Mouse (Mus musculus) stomach, postnatal 0 days (tissue): ENCODE measurements at regions not wholly inside any gene's neighbourhood (a gene's known extent, or its start where the extent isn't known, plus 50 kb on each side); places are given as distances from the start of the nearest gene placed in this dataset. TPM values are rescaled to one million over a fixed set of nuclear protein-coding genes. Genes with fewer than 3 reads are reported as not detected.

ENCODE experiments used
- ATAC-seq: fragments of 200-750 bp; cut with Nextera tagmentation; 2 replicates; pipeline ENCODE4 v1.8.0; 2017; ENCODE audit not compliant: low FRiP score, low TSS enrichment
- DNase-seq: peaks from one replicate; pipeline ENCODE4 v3.0.0-alpha.2; 2016; ENCODE audit warnings: low spot score
- H3K27ac ChIP-seq: fragments of 300-500 bp; sonication (generic); replicated peaks from 2 replicates; pipeline ENCODE4 v1.5.1; 2014; ENCODE audit warnings: mild to moderate bottlenecking, control low read depth
- H3K27me3 ChIP-seq: fragments of 300-500 bp; sonication (generic); 2 replicates; pipeline ENCODE4 v1.6.1; 2014; ENCODE audit warnings: low read length; ENCODE audit not compliant: control insufficient read depth, insufficient read depth
- H3K36me3 ChIP-seq: fragments of 300-500 bp; sonication (generic); 2 replicates; pipeline ENCODE4 v1.6.1; 2014; ENCODE audit warnings: low read length, mixed read lengths; ENCODE audit not compliant: control insufficient read depth, insufficient read depth
- H3K4me1 ChIP-seq: fragments of 300-500 bp; sonication (generic); replicated peaks from 2 replicates; pipeline ENCODE4 v1.6.1; 2014; ENCODE audit warnings: antibody characterized with exemption; ENCODE audit not compliant: control insufficient read depth, insufficient read depth
- H3K4me2 ChIP-seq: fragments of 300-500 bp; sonication (generic); replicated peaks from 2 replicates; pipeline ENCODE4 v1.6.1; 2014; ENCODE audit warnings: low read depth, mild to moderate bottlenecking, control low read depth, moderate library complexity
- H3K4me3 ChIP-seq: fragments of 300-500 bp; sonication (generic); 2 replicates; pipeline ENCODE4 v1.5.1; 2014; ENCODE audit warnings: low read depth, low read length, control low read depth
- H3K9ac ChIP-seq: fragments of 300-500 bp; sonication (generic); 2 replicates; pipeline ENCODE4 v1.6.1; 2014; ENCODE audit warnings: mild to moderate bottlenecking, low read length, control low read depth, mixed read lengths
- H3K9me3 ChIP-seq: fragments of 300-500 bp; sonication (generic); 2 replicates; pipeline ENCODE4 v1.6.1; 2016; ENCODE audit warnings: low read length; ENCODE audit not compliant: control insufficient read depth
- CTCF ChIP-seq: IDR thresholded peaks from 2 replicates; pipeline ENCODE4 v1.5.1; 2016; ENCODE audit warnings: antibody characterized with exemption, low read depth, mild to moderate bottlenecking, moderate library complexity
- EP300 ChIP-seq: optimal IDR thresholded peaks from 2 replicates; pipeline ENCODE3; 2016; ENCODE audit warnings: antibody characterized with exemption
- WGBS: fragments of 180-500 bp; shearing (Covaris S2); extraction: QIAGEN DNeasy Blood & Tissue Kit; methylation state at CpG from one replicate; pipeline ENCODE4 v1.1.7; 2014; 5-methylcytosine and 5-hydroxymethylcytosine counted together
- microRNA-seq: library from miRNA; unstranded; fragments of <30 nt; microRNA quantifications from one replicate; pipeline ENCODE4, GENCODE M21; 2016

DNA sequence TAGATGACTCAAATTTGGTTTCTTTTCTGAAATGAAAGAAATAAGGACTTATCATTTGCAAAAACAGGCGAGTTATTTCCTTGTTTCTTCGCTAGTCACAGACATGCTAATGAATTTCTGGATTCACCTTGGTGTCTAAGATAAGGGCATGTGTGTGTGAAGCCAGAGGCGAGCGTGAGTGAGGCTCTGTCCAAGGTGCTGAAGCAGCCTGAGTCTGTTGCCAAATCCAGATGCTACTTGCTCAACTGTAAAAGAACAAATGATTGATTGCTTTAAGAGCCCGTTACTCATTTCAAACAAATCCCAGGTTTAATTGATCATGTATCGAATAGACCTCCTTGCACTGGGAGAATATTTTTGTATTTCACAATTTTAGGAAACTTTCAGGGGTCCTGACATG is 86.6 kb upstream of the Api5 start:
- Histone ChIP-seq H3K36me3 (no peaks in the 10 kb centered on the region), H3K9me3 (no peaks in the 10 kb centered on the region), H3K4me2 (no peak overlapping the region), H3K9ac (no peak overlapping the region), H3K27me3 (no peaks in the 10 kb centered on the region), H3K27ac (no peak overlapping the region), H3K4me1 (no peaks in the 10 kb centered on the region), H3K4me3 (no peak overlapping the region)
- no peak for ATAC-seq
- no peak for TF ChIP-seq EP300
- peak; percentile 39 for DNase-seq
- WGBS: 13% methylated on average over 6 of the region's 6 CpGs

DNA sequence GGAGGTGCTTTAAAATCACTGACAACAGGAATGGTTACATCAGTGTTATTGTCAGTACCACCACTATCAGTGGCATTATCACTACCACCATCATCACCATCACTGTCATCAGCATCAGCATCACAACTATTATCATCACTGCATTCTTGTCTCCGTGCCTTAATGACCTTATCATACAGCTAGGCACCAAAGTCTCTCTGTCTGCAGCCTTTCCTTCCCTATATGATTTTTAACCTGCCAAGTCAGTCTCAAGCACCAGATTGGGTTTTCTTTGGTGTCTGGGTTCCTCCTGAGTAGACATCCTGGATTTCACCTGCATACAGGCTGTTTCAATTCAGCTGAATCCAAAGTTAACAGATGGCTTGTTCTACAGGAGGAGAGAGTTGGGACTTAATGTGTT is 78.9 kb upstream of the Api5 start:
- H3K27ac ChIP-seq: no peak overlapping the region
- no peak overlapping the region for H3K4me3 ChIP-seq
- TF ChIP-seq CTCF (no peak), EP300 (no peak)
- no peak overlapping the region for H3K9ac ChIP-seq
- DNase-seq: no peak
- ATAC-seq: no peak
- 80% methylated on average over 1 of the region's 1 CpGs for WGBS
- H3K9me3 ChIP-seq: no peaks in the 10 kb centered on the region
- H3K36me3 ChIP-seq: no peaks in the 10 kb centered on the region
- no peaks in the 10 kb centered on the region for H3K4me1 ChIP-seq
- no peaks in the 10 kb centered on the region for H3K27me3 ChIP-seq
- no peak overlapping the region for H3K4me2 ChIP-seq

DNA sequence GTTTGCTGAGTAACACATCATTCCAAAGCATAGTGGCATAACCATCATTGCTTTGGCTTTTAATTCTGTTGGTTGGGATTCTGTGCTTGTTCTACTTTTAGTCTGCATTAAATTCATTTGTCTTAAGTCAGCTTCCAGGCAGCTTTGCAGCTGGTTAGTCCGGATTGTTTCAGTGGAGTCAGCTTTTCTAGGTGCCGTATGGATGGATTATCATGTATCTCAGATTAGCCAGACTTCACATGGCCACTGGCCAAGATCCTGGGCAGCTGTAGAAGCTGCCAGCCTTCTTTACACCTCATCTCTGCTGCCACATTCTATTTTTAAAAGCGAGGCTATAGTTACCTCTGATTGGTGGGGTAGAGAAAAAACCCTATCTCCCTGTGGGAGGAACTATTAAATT is 74.1 kb upstream of the Api5 start:
- TF ChIP-seq EP300 (no peak), CTCF (no peak)
- ATAC-seq: no peak
- 42% methylated on average over 3 of the region's 3 CpGs for WGBS

DNA sequence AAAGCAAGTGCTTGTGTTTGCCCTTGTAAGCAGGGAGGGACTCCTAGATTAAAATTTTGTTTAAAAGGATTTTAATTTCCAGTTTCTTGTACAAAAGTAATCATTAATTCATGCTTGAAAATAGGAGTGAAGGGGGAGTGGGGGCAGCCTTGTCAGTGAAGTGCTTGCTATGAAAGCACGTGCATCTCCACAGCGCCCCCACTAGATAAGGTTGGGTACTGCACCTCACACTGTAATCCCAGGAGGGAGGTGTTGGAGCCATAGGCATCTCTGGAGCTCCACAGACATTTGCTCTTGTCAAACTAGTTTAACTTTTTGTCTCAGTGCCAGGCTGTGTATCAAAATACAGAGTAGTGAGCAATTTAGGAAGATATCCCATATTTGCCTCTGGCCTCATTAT is 62.7 kb upstream of the Api5 start:
- WGBS: 34% methylated on average over 2 of the region's 2 CpGs
- H3K9me3 ChIP-seq: no peaks in the 10 kb centered on the region

More for the DNA sequence above, 74.1 kb upstream of the Api5 start:
- Histone ChIP-seq H3K27ac (no peak overlapping the region), H3K9ac (no peak overlapping the region), H3K27me3 (no peaks in the 10 kb centered on the region), H3K9me3 (no peaks in the 10 kb centered on the region), H3K36me3 (no peaks in the 10 kb centered on the region), H3K4me3 (no peak overlapping the region), H3K4me1 (no peaks in the 10 kb centered on the region), H3K4me2 (no peak overlapping the region)
- no peak for DNase-seq

DNA sequence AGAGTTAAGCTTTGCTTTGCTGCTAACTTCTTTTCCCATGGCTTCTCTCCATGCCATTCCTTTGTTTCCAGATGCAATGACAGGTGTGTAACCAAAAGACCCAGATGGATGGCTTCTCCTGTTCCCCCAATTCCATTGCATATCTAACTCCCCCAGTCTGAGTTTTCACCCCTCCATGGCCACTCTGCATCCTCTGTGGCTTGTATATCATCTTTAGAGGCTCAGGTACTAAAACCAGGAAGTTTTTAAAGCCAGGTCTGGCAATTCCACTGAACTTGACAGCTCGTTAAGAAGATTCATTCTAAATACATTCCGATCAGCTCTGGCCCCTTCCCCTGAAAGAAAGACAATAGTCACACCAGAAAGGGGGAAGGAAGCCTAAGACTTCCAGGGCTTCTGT is 60.6 kb upstream of the Api5 start:
- no peak for TF ChIP-seq EP300
- TF ChIP-seq CTCF: no peak
- Histone ChIP-seq H3K27ac (no peak overlapping the region), H3K36me3 (no peaks in the 10 kb centered on the region), H3K9me3 (no peaks in the 10 kb centered on the region), H3K4me3 (no peak overlapping the region), H3K27me3 (no peaks in the 10 kb centered on the region), H3K4me2 (no peak overlapping the region), H3K4me1 (no peaks in the 10 kb centered on the region), H3K9ac (no peak overlapping the region)
- ATAC-seq: no peak
- DNase-seq: no peak
- WGBS: 63% methylated on average over 2 of the region's 2 CpGs

More for the DNA sequence above, 62.7 kb upstream of the Api5 start:
- TF ChIP-seq CTCF (peak; percentile 21; the same call in 1 of the 2 replicates), EP300 (no peak)
- Histone ChIP-seq H3K27ac (no peak overlapping the region), H3K4me2 (no peak overlapping the region), H3K36me3 (no peaks in the 10 kb centered on the region), H3K9ac (no peak overlapping the region), H3K27me3 (no peaks in the 10 kb centered on the region), H3K4me1 (no peaks in the 10 kb centered on the region), H3K4me3 (no peak overlapping the region)
- DNase-seq: no peak
- no peak for ATAC-seq

Small RNAs in the stretch of these regions (microRNA-seq; reads per million reads assigned to microRNA genes)
- gene Gm44461: not detected
